Mouse (Mus musculus): Measurements from ENCODE around the gene Rnf144b.

The Rnf144b gene

DNA sequence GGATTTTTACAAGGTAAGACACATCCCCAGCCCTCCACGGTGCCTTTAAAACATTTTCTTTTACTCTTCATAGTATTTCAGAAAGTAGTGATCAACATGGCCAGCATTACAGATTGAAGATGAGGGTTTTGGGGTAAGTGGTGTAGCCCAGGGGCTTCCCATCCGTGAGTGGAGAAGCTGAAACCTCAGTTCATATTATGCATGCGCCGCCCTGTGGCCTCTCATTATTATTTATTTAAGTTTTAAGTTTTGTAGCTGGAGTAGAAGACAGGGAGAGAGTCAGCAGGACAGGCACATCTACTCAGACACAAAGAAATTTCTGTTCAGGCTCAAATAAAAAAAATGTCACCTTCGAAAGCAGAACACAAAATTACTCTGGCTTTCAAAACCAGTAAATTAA is 131.3 kb downstream of the Rnf144b start:
- no peak for DNase-seq (ENCODE audit: extremely low spot score, low read depth, low spot score)

DNA sequence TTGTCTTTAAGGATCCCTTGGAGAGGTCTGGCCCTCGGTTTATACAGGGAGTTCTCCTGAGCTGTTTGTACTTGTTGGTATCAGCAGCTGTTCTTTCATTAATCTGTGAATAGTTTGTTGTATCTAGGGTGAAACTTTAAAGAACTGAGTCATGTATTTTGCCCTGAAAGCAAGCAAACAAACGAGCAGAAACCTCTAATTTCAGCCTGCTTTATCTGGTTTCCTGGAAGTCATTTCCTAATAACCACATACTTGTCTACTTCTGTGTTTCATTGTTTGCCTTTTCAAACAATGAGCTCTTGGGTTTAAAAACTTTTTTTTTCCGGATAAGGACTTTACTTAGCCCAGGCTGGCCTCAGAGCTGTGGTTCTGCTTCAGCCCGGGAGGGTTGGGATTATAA is 136.8 kb downstream of the Rnf144b start:
- no peak for DNase-seq (ENCODE audit: extremely low spot score, low read depth, low spot score)

DNA sequence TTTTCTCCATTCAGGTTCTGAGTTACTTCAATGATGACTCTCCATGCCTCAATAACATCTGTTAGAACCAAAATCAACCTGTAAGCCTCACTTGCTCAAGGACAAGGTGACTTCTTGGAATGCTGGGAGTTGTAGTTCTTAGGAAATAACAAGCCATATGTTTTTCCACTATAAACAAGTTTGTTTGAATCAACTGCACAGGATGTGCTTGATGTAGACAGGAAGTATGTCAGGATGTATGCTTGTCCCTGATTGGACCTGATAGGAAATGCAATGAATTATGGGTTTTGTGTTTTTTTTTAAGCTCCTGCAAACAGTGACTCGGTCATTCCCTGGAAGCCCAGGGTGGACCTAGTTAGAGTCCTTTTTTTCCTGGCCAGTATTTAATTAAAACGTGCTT is 139.5 kb downstream of the Rnf144b start:
- DNase-seq (ENCODE audit: extremely low spot score, low read depth, low spot score) = no peak

DNA sequence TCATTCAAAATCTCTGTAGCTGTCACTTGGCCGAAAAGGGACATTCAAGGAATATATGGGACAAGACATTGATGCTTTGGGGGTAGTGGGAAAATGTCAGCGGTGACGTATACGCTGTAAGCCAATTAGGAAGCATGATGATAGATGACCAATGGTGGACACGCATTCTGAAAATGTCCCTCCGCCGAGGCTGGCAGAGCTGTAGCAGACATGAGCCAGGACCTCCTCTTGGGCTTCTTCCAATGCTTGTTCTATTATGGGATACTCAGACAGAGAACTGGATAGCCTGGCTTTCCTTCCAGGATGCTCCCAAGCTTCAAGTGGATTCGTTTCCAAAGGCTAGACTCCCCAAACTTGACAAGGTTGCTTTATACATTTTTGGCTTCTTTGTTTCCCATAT is 141.9 kb downstream of the Rnf144b start:
- DNase-seq (ENCODE audit: extremely low spot score, low read depth, low spot score) = no peak

DNA sequence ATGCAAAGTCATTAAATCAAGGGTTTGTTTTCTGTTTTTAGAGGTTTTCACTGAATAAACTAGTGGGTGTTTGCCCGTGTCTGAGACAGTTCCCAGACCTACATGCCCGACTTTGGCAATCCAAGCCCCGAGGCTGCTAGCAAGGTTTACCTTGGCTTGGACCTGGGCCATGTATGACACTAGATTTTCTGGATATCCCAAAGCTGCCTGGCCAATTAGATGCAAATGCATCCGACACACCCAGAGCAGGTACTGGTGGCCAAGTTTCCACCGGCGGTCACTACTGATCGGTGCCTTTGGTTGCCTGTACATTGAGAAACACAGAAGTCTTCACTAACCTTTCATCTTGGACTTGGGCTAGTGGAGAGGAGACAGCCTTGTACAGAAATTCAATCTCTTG is 144.0 kb downstream of the Rnf144b start:
- no peak for DNase-seq (ENCODE audit: extremely low spot score, low read depth, low spot score)

DNA sequence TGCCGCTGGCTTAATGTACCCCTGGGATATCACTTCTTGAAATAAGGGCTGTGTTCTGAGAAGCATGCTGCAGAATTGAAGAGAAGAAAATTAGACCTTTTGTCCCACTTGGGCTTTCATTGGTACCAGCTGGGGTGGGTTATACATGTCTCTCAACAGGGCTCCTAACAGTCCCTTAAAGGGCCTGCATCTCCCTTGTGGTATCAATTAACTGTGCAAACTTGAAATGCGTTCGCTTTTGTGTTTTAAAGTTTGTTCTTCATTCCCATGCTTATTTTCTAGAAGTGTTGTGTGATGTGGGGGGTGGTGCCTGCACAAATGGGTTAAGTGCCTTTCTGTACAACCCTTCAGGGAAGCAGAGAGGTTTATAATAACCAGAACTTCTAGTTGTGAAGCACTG is 145.8 kb downstream of the Rnf144b start:
- no peak for DNase-seq (ENCODE audit: extremely low spot score, low read depth, low spot score)

DNA sequence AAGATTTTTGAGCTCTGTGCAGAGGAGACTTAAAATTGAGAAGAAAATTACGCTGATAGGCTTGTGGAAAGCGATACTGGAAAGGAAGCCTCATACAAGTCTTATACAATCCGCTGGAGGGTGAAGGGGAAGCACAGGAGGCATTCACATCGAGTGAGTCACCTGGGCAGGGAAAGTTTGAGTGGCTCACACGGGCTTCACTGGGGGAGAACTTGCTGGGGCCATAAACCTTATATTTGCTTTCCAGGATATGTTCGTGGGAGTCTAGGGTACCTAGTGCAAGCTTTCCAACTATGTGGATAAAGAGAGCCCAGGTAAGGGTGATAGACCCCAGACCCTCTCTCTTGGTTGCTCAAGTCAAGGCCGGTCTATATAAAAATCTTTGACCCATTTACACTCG is 150.5 kb downstream of the Rnf144b start:
- DNase-seq (ENCODE audit: extremely low spot score, low read depth, low spot score) = no peak

DNA sequence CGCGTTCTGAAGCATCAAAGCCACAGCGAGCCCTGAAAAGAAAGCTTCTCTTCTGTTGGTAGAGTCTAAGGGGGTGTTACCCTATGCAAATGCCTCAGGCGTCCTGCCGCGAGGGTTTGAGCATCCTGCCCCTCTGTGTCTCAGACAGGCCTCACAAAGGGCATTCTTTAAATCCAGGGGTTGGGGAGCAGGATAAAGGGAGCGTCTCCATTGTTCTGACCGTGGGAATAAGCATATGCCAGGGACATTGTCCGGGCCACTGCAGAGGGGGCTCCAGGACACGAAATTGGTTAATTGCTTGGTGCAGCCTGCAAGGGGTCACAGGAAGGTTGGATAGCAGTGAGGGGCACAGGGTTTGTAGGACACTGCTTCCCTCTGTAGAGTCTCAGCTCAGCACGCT is 151.0 kb downstream of the Rnf144b start:
- DNase-seq (ENCODE audit: extremely low spot score, low read depth, low spot score) = no peak

DNA sequence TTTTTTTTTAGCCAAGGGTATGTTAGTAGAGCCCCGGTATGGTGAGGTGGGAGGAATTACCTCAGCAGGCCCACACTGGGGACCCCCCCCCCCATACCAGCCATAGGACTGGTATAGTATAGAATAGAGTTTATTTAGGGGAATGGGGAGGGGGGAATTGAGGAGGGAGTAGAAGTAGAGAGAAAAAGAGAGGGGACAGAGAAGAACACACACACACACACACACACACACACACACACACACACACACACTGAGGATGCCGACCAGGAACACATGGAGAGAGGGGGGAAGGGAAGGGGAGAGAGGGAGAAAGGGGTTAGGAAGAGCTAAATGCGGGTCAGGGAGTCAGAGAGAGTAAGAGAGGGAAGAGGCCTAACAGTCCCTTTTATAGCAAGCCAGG is 151.7 kb downstream of the Rnf144b start:
- DNase-seq (ENCODE audit: extremely low spot score, low read depth, low spot score) = no peak

DNA sequence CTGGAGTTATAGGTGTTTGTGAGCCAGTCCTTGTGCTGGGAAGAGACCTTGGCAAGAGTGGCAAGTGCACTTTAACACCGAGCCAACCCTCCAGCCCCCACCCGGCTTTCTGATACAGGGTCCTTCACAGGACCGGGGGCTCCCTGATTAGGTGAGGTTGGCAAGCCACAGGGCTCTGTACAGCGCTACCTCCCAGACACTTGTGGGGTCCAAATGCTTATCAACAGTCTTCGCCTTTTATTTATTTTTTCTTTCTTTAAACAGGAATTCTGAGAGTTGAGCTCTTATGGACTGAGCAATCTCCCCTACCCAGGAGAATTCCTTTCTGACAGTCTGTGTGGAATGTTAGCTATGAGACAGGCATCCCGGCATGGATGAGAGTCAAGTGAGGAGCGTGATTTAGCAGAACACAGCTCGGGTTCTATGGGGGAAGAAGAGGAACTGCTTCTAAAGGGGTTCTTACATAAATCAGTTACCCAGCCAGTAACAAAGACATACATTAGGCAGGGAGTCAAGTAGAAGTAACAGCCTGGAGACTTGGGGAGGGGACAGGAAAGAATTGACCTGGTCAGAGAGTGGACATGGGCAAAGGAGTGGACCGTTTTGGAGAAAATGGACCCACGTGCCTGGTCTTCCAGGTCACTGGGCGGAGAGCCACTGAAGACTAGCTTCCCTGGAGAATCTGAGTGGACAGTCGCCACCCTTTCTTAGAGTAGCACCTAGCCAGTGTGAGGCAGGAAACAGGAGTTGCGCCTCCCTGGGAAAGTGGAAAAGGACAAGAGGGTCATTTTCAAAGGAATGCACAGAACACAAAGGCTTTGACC is 154.8 kb downstream of the Rnf144b start:
- DNase-seq (ENCODE audit: extremely low spot score, low read depth, low spot score) = no peak

DNA sequence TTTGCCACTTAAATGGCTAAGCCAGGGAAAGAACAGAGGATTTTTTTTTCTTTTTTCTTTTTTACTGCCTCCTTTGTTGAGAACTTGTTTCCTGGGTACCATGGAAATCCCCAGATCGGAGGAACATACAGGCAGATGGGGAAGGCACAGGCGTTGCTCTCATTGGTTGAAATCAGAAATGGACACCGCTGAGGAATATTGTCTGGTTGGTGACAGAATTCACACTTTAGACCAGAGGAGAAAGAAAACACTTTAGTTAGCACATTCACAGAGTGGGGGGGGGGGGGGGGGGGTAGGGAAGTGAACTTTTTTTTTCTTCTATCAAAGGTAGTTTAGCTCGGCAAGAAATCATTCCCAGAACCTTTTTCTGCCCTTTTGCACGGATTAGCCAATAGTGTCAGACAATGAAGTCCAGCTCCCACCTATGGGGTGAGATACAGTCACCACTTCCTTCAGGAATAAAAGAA is 155.4 kb downstream of the Rnf144b start:
- no peak for DNase-seq (ENCODE audit: extremely low spot score, low read depth, low spot score)

DNA sequence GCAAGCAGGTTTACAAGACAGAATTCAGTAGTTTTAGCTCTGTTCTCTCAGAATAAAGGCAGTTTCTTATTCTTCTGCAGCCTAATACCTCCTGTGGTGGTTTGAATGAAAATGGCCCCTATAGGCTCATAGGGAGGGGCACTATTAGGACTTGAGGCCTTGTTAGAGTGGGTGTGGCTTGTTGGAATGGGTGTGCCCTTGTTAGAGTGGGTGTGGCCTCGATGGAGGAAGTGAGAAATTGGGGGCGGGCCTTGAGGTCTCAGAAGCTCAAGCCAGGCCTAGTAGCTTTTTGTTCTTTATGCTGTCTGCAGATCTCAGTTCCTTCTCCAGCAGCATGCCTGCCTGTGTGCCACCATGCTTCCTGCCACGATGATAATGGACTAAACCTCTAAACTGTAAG is 159.8 kb downstream of the Rnf144b start:
- no peak for DNase-seq (ENCODE audit: extremely low spot score, low read depth, low spot score)

DNA sequence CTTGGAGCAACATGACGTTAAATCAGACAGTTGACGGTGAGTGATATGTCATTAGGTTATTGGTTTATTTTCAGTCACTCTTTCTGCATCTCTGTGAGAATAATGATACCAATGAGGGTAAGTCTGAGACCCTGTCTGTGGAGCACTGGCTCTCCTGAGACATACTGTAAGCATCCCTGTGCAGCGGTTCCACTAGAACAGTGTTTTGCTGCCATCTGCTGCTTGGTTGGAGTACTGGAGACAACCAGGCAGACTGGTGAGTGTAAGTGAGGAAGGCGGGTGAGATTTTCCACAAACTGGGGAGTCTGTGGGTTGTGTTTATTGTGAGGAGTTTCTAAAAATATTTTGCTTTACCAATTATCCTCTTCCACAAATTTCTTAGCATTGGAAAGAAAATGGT is 166.0 kb downstream of the Rnf144b start:
- DNase-seq (ENCODE audit: extremely low spot score, low read depth, low spot score) = no peak

DNA sequence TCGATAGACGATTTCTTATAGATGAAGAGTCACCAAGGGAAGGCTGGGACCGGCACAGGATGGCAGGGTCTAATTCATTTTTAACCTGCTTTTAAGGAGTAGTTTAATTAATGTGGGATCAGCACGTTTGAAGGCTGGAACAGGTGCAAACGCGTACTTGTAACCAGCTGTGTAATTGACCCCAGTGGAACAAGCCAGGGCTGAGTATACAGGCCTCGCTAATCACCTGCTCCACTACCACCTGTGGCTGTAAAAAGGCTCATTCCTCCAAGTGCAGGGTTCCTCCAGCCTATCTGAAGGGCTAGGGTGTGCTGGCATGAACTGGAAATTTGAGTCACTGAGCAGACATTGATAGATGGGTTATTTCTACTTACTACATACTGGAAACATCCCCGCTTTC is 174.0 kb downstream of the Rnf144b start:
- no peak for DNase-seq (ENCODE audit: extremely low spot score, low read depth, low spot score)

All from hindlimb bud, embryonic 11.5 days (tissue).